ENCODE assay signal across 12 mouse cellular contexts in genomic region chrX:52441798-52442197, GRCm38 (mm10).
DNase-seq lines count a peak whose midpoint lies in the region; ATAC-seq and TF ChIP-seq lines count a peak whose summit lies in the region.
"Had no signal": no experiment of that assay in that cellular context is flagged by ENCODE, and none has a peak within 500 bp of the region (broad histone marks: within the 10 kb centered on the region; RNA-seq: fewer than 3 reads in every experiment).

No protein-coding gene starts in this region.

- TF ChIP-seq POLR2A in thymus, adult 2 months (IDR thresholded peaks at IDR 0.05; ENCODE audit: control insufficient read depth, extremely low read depth, insufficient read depth, low read length, poor library complexity) = no peak
- TF ChIP-seq POLR2A in cerebellum, adult 2 months (IDR thresholded peaks at IDR 0.05; ENCODE audit: borderline replicate concordance, insufficient read depth, low read length) = no peak

- H3K9ac ChIP-seq in kidney, embryonic 16.5 days (replicated peaks; ENCODE audit: low read length) = no peak overlapping the region
- H3K9ac ChIP-seq: embryonic facial prominence, embryonic 13.5 days; hindbrain, embryonic 14.5 days; neural tube, embryonic 13.5 days had no signal

- H3K9me3 ChIP-seq in kidney, embryonic 16.5 days (ENCODE audit: low read length) = no peaks in the 10 kb centered on the region
- H3K9me3 ChIP-seq: embryonic facial prominence, embryonic 13.5 days; neural tube, embryonic 13.5 days had no signal

- no peak for ATAC-seq in kidney, embryonic 16.5 days (ENCODE audit: low FRiP score, low TSS enrichment)
- no peak for ATAC-seq in erythroblast, adult 5-6 weeks (replicated peaks; ENCODE audit: low FRiP score, poor library complexity, severe bottlenecking)

- no peaks in the 10 kb centered on the region for H3K36me3 ChIP-seq in kidney, embryonic 16.5 days (ENCODE audit: insufficient read depth, low read length)
- no peaks in the 10 kb centered on the region for H3K36me3 ChIP-seq in thymus, adult 2 months (ENCODE audit: control insufficient read depth, insufficient read depth, low read length)
- H3K36me3 ChIP-seq: embryonic facial prominence, embryonic 13.5 days; neural tube, embryonic 13.5 days had no signal

- peak; percentile 2 for DNase-seq in adrenal gland, postnatal 25 days
- no peak for DNase-seq in adrenal gland, adult 2 months
- DNase-seq in kidney, postnatal 4 days = peak; percentile 27 to 44
- peak; percentile 6 for DNase-seq in thymus, postnatal 0 days (ENCODE audit: low spot score)
- DNase-seq in thymus, adult 2 months = no peak
- DNase-seq in cerebellum, adult 2 months = no peak

- WGBS in kidney, embryonic 16.5 days = 38% methylated on average over 3 of the region's 3 CpGs
- 55% methylated on average over 3 of the region's 3 CpGs for WGBS in thymus, adult 2 months
- WGBS in cerebellum, adult 2 months = 47% methylated on average over 3 of the region's 3 CpGs

- no peak for TF ChIP-seq CTCF in thymus, adult 2 months (IDR thresholded peaks at IDR 0.05; ENCODE audit: borderline replicate concordance, control insufficient read depth, extremely low read depth, insufficient read depth, low read length, poor library complexity)
- no peak for TF ChIP-seq CTCF in cerebellum, adult 2 months (IDR thresholded peaks at IDR 0.05; ENCODE audit: borderline replicate concordance, insufficient read depth, low read depth, low read length)

- no peak overlapping the region for H3K4me2 ChIP-seq in kidney, embryonic 16.5 days (replicated peaks; ENCODE audit: low read depth, low read length)
- H3K4me2 ChIP-seq: embryonic facial prominence, embryonic 13.5 days; hindbrain, embryonic 14.5 days; neural tube, embryonic 13.5 days had no signal

- no peaks in the 10 kb centered on the region for H3K4me1 ChIP-seq in kidney, embryonic 16.5 days (ENCODE audit: insufficient read depth, low read length)
- H3K4me1 ChIP-seq in thymus, adult 2 months (replicated peaks; ENCODE audit: control insufficient read depth, insufficient read depth, low read length) = no peaks in the 10 kb centered on the region
- H3K4me1 ChIP-seq in cerebellum, adult 2 months (ENCODE audit: control insufficient read depth, insufficient read depth, low read length) = no peaks in the 10 kb centered on the region
- H3K4me1 ChIP-seq: neural tube, embryonic 13.5 days had no signal

- H3K27ac ChIP-seq in kidney, embryonic 16.5 days (ENCODE audit: low read length) = no peak overlapping the region
- no peak overlapping the region for H3K27ac ChIP-seq in thymus, adult 2 months (ENCODE audit: control insufficient read depth, insufficient read depth, low read length)
- H3K27ac ChIP-seq in cerebellum, adult 2 months (ENCODE audit: insufficient read depth, low read length) = no peak overlapping the region
- H3K27ac ChIP-seq: embryonic facial prominence, embryonic 13.5 days; hindbrain, embryonic 14.5 days; macrophage; neural tube, embryonic 13.5 days had no signal

- H3K27me3 ChIP-seq in kidney, embryonic 16.5 days (ENCODE audit: insufficient read depth, low read length) = no peaks in the 10 kb centered on the region; the same call in 1 of the 2 replicates
- no peaks in the 10 kb centered on the region for H3K27me3 ChIP-seq in thymus, adult 2 months (ENCODE audit: control insufficient read depth, insufficient read depth, low read length)
- H3K27me3 ChIP-seq in cerebellum, adult 2 months (ENCODE audit: control insufficient read depth, insufficient read depth, low read length) = no peaks in the 10 kb centered on the region
- H3K27me3 ChIP-seq: neural tube, embryonic 13.5 days had no signal

- H3K4me3 ChIP-seq in kidney, embryonic 16.5 days (ENCODE audit: low read length) = no peak overlapping the region
- H3K4me3 ChIP-seq in thymus, adult 2 months (ENCODE audit: control insufficient read depth, insufficient read depth, low read length) = no peak overlapping the region
- no peak overlapping the region for H3K4me3 ChIP-seq in cerebellum, adult 2 months (replicated peaks; ENCODE audit: insufficient read depth, low read depth, low read length)
- H3K4me3 ChIP-seq: embryonic facial prominence, embryonic 13.5 days; neural tube, embryonic 13.5 days had no signal

Comparison
In these comparisons a context has a peak if more than half of its experiments do, and no peak if none do; other contexts are left out.
1. DNase-seq: peak in adrenal gland, postnatal 25 days (single experiment), kidney, postnatal 4 days (2 of 2) and thymus, postnatal 0 days (single experiment); none in adrenal gland, adult 2 months (single experiment), thymus, adult 2 months (single experiment) and cerebellum, adult 2 months (0 of 2).